Mouse (Mus musculus) neural tube, embryonic 10.5 days (tissue): ENCODE results near the gene Etv6.

Experiments
- DNase-seq: peaks from one replicate; pipeline ENCODE4 v3.0.0-alpha.2; 2017; ENCODE audit warnings: low spot score; ENCODE audit errors: extremely low spot score

The Etv6 gene

DNA sequence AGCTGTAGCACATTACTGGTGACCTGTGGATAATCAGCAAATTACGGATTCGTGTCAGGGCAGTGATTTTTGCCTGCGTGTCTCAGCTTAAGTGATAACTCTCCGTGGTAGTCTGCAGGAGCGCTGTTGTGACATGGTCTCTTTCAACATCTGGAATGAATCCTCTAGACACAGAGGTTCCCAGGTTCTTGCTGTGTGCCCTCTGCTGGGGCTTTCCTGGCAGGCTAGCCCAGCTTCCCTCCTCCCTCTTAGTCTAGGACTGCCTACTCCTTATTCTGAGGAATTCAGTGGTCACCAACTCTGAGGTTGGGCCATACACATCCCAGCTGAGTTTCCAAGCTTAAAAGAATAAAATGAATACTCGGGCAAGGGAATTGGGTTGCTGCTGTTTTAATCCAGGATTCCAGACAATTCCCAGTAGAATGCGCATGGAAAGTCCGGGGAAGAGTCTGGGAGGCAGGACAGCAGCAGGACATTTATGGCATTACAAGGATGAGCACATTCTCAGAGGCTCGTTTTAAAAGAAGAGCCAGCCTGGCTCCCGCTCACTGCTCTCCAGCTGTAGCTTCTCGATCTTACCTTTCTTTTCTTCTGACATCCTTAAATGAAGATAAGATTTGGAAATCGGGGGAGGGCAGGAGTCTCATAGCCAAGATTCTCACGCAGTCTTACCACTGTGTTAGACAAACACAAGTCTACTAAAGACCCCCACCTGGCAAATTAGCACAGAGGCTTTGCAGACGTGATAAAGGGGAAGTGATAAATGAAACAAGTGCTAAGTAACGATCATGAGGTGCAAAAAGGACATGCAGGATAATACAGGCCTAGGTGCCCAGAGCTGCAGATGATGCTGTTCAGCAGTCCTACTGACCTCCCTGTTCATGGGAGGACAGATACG is 105.5 kb downstream of the Etv6 start:
- no peak for DNase-seq

DNA sequence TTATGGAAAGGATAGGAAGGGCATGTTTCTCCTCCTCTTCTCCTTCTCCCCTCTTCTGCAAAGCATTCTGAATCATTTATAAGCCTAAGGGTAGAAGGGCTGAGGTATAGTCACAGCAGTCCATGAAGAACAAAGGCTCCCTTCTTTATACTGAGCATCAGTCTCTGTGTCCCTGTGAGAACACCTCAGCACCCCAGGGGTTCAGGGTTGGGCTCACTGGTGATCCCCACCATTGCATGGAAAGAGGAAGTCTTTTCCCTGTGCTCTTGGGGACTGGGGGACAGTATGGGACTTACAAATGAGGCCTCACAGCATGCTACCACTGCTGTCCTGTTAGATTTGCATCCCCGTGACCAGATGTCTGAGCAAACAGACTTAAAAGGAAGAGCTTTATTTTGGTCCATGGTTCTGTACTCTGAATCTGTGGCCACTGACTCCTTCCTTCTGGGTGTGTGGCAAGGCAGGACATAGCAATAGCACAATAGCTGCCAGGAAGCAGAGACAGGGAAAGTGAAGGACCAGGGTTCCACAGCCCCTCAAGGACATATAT is 106.2 kb downstream of the Etv6 start:
- no peak for DNase-seq

DNA sequence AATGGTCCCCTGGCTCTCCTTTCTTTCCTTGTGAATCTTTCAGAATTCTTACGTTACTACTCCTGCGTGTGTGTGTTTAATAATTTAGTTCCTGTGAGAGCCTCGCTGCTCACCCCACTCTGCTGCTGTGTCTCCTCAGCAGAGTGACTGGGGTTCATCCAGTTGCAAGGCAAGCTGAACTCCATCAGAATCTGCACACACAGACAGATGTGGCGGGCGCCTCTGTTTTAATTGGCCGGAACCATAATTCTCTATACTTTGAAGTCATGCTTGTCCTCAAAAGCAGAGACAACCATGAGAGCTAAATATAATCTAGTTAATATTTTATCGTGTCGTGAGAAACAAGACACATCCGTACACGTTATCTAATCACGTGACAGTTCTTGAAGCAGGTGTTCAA is 107.2 kb downstream of the Etv6 start:
- DNase-seq: no peak

DNA sequence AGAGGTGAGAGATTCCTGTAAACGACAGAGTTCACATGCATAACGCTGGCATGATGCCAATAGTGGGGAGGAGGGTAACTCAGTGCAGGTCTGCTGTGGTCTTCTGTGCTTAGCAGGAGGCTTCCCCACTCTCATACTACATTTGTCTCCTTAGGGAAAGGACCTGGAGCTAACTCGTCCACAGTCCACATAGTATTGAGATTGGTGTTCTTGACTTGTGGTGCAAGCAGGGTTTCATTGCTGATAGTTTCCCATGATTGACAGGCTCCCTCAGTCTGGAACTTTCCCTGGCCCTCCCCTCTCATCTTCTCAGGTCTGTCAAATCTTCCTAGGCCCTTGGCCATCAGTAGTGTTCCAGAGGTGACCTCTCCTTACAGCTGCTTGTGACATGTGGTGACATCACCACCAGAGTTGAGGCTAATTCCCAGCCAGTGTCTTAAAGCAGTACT is 108.2 kb downstream of the Etv6 start:
- no peak for DNase-seq

DNA sequence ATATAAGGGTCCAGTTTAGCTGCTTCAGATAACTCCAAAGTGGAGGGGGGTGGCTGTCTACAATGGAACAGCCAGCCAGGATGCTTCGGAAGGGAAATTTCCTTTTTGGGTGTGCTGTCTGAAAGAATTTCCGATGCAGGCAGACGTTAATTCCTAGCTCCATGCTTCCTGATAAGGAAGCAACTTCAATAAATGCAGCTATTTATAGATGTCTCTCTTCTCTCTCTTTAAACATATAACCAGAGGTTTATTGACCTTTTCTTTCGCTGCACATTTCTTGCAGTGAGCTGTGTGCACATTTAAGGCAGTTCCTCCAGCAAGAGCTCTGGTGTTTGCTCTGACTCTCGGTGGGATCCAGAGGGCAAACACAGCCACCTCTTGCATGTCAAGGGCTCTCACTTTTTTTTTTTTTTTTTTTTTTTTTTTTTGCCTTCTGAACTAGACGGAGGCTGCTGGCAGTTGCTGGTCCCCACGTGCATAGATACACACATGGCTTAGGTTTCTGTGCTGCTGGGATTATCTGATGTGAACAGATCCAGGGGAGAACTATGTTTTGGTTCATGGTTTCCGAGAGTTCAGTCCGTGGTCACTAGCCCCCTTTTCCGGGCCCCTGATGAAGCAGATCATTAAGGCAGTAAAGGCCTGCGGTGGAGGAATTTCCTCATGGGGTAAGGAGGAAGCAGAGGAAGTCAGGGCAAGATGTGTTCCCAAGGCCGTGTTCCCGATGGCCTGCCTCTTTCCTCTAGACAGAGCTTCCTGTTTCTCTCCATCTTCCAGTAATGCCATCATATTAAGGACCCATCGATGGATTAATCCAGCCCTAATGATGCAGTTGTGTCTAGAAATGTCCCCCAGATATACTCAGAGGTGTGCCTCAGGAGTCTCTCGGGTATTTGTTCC is 109.0 kb downstream of the Etv6 start:
- DNase-seq: no peak

DNA sequence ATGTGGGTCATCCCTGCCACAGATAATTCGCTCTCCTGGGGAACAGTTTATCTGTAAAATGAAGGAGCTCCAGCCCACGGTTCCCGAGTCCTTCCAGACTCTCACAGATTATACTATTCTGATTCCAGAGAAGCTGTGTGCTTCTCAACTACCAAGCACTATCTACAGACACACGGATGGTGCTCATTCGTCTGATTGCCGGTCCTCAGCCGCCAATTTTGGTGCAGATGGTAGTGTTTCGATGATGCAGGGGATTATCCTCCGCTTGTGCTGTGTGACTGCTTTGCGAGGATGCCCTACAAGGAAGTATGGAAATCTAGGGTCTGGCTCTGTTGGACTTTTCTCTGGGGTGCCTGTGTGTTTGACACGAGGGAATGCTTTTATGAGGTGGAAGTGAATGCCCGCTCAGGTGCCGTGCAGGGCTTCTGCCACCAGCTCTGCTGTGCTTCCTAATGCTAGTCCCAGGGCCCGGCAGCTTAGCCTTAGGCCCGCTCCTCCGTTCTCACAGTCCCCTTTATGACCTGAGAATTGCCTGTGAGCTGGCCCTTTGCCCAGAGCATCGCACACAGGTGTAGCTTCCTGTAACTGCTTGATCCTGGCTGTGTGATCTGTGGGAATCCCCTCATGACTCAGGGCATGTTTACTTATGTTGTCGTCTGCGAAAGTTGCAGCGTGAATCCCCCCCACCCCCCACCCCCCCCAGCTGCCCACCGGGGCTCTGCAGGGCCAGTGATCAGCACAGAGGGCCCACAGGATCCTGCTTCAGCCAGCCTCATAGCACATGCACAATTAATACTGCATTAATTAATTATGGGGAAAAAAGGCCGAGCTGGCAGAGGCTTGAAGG is 112.3 kb downstream of the Etv6 start:
- no peak for DNase-seq

DNA sequence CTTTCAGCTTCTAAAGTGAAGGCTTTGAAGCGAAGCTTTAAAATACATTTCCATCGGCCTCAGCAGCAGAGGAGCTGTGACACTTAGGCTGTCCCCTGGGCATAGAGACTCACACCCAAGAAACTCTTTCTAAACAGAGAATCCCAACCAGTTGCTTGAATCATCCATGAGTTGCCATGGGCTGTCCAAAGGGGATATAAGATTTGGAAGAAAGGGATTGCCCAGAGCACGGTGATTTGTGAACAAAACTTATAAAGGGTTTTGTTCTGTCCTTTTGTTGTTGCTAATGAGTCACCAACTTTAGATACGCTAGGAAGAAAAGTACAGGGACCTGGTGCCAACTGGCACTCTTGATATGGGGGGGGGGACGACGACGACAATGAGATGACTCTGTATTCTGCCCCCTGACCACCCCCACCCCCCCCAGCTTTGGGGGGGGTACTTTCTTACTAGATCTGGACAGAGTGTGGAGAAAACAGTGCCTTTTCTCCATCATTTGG is 113.0 kb downstream of the Etv6 start:
- no peak for DNase-seq

DNA sequence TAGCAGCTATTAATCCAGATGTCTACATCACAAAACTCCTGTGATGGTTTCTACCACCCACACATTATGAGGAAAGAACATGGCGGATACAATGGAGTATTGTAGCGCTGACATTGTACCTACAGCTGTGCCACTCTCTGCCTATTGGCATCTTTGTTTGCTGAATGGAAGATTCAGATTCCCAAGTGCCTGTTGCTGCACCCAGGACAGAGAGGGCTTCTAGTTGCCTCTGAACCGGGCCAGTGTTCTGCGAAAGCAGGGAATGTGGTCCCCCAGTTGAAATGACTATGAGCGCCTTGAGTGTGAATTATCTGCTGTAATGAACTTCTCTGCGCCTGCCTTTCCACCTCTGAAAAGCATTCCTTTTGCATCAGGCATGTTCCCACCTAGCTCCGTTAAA is 114.1 kb downstream of the Etv6 start:
- no peak for DNase-seq

DNA sequence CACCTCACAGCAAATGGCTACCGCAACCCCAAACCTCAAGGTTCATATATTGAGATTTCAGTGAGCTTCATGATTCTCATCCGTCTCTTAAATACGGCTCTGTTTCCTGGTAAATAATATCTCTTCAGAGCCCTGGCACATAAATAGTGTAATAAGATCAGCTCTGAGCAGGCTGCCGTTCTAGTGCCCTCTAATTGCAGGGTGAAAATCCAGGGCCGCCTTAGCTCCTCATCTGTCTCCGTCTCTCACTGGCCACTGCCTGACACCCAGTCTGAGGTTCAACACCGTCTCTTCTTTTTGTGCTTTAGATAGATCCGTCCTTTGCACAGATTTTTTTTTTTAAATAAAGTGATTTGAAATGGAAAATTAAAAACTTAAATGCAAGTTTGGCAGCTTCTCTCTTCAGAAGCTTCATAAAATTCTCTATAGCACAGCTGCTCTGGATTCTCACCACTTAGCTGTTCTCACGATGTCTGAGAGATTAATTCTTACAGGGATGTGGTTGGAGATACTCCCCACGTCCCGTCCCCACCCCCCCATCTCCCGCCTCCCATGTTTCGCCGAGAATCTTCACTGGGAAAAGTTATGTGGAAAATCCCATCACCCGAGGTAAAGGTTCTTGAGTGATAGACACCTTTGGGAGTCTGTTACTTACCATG is 115.7 kb downstream of the Etv6 start:
- DNase-seq: no peak

DNA sequence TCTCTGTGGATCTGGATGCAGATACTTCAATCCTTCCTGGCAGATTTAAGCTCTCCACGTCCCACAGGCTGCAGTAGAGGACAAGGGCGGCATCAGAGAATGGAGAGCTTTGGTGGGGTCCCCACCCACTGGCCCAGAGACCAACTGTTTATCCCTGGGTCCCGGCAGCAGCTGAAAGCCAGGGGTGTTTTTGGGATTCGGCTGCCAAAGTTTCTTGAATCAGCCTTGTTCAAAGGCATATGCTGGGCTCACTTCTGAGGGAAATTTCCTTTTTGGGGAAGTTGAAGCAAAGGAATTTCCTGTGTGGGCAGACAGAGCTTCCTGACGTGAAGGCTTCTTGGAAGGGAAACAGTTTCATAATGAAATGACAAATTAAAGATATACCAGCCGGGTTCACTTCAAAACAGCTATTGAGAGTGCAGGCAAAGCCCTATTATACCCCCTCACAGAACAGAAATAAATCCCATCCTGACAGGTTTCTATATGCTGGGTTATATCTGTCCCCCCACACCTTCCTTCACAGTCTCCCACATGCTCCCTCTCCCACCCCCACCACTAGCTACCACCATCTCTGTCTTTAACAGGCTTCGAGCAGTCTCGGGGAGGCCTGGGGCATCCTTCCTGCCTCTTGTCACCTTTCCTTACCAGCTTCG is 116.5 kb downstream of the Etv6 start:
- no peak for DNase-seq

DNA sequence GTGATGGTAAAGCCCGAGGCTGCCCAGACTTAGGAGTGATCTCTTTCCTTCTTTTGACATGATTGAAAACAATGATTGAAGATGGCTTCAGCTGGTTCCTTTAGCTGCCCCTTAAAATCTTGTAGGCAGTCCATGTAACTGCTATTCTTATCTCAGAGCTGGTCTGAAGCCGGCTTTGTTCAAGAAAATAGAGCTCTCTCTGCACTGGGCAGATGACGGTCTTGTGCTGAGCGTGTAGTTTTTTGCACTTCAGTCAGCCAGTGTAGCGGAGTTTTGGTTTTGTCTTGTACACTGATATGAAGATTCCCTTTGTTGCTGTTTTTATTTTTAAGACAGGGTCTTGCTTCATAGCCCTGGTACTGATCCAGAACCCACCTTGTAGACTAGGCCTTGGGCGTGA is 117.0 kb downstream of the Etv6 start:
- no peak for DNase-seq

DNA sequence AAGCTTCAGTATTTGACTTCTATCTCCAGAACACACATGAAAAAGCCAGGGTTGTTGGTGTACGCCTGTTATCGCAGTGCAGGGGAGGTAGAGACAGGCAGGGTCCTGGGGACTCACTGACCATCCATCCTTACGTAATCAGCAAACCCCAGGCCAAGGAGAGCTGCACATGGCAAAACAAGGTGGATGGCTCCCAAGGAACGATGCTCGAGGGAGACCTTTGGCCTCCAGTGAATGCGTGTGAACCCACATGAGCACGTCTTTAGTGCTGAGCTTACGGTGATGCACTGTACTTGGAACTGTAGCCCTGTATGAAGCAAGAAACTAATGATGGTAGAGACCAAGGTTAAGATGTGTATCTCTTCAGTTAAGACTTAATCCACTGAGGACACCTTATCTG is 119.2 kb downstream of the Etv6 start:
- no peak for DNase-seq

DNA sequence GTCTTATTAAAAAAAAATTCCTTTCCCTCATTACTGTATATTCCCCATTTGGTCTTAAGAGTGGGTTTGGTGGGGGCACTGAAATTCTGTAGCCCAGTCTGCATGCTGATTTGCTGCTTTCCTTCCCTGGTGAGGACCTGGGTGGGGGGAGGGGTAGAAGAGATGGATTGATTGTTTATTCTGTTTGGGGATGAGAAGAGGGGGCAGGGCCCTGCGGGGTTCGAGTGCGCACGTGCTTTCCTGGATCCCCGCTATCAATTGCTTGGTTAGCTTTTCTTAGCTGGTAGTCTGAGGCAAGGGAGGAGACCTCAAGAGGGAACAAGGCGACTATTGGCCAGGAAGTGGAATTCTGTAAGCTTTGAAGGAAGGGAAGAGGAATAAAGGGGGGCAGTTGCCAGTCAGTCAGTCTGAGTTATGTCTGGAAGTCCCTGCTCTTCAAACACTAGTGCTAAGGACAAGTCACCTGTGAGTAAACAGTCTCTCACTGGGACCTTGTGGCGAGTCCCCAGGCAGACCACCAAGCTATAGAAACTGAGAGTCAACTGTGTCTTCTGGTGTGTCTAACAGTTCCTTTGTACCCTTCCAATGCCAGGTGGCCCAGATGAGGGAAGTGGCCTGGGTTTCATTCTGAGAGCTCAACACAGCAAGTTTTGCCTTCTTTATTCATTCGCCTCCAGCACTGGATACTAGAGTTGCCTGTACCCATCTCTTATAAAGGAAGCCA is 120.6 kb downstream of the Etv6 start:
- no peak for DNase-seq

DNA sequence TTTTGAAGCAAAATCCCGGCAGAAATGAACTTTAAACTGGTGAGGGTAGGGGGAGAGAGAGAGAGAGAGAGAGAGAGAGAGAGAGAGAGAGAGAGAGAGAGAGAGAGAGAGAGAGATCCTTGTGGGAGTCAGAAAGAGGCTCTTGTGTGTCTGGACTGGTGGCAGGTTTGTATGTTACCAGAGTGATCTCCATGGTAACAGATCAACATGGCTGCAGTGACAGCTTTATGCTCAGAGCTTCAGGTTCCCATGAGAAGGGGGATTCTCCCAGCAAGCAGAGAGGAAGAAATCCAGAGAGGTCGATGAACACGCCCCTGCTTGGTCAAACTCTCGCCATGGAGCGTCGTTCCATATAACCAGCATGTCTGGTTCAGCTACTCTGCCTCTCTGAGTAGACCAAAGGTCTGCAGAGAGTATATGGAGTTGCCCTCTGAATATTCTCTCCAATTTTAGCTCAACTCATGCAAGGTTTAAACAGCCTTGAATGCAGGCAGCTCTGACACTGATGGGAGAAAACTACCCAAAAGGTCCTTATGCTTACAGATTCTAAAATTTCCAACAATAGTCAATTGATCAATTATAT is 122.1 kb downstream of the Etv6 start:
- DNase-seq: no peak

DNA sequence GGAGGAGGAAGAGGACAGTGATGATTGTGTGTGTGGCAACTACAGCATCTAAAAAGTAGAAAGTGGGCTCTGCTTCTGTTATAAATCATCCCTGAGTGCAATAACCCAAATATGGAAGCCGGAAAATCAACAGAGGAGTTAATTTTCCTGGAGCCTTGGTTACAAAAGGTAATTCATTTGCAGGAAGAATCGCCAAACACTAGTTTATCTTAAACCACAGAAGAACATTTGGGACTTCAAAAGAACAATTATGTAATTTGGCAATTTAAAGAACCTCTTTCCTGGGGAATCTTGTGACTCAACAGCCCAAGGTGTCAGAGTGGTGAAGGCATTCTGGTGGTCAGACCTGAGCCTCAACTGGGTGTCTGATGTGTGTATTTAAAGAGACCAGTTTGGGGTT is 122.7 kb downstream of the Etv6 start:
- no peak for DNase-seq

DNA sequence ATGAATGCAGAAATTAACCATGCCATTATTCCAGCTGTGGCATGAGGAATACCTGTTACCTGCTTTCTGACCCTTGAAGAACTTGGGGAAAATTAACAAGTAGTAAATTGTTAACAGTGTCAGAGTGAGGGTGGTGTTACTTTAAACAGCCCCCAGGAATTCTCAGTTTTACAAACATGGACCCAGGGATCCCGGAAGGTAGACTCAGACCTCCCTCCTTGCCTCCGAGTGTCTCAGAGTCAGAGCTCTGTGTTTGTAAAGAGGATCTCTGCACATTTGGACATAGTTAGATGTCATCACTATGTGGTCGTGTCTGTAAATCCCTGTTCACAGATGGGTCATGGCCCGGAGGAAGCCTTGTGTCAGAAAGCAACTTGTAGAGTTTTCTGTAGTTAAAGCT is 124.2 kb downstream of the Etv6 start:
- DNase-seq: no peak

DNA sequence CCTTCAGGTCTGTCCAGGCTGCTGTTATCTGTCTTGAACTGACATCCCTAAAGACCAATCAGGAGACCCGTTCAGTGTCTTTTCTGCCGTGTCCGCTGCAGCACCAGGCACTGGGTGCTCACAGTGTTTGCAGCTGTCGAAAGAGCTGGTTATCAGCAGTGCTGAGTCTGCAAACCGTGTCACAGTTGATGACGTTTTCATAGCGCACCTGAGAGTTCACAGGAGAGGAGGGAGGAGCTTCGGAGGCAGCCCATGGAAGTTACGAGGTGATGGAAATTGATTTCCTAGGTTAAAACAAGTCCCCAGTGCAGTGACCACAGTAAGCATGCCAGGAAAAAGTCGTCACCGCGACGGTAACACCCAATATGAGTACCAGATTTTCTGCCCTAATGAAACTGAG is 125.5 kb downstream of the Etv6 start:
- no peak for DNase-seq

DNA sequence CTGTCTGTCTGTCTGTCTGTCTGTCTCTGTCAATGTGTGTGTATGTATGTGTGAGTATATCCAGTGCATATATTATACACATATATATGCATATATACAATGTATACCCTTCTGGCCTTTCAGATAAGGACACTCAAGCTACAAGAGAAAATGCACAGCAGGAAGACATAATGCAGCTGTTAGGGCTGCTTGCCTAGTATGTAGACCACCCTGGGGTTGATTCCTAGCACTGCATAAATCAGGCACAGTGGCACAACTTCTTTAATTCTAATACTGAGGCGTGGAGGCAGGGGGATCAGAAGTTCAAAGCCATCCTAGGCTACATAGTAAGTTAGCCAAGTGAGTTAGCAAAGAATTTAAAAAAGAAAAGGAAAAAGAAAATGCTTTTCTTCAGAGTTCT is 127.8 kb downstream of the Etv6 start:
- DNase-seq: no peak

DNA sequence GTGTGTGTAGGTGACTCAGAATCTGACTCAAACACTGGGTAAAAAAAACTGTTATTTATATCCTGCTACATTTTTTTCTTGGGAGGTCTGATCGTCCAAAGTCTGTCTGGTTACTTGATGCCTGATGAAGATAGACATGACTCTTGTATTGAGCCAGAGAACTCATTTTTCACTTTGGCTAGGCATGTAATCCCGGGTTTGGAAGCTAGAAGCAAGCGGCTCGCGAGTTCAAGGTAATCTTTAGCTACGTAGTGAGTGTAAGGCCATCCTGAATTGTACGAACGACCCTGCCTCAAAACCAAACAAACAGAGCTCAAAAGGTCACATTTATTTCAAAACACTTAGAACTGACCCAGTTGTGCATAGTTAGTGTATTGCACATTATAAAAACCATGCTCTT is 128.9 kb downstream of the Etv6 start:
- no peak for DNase-seq
